Mouse (Mus musculus): ENCODE measurements around the gene Tnfsf12.
"Not testable (repeated sequence)": the region's sequence is repeated elsewhere in the genome, so short reads cannot be mapped to it uniquely, and the experiment has no call there.

Gene Tnfsf12

DNA sequence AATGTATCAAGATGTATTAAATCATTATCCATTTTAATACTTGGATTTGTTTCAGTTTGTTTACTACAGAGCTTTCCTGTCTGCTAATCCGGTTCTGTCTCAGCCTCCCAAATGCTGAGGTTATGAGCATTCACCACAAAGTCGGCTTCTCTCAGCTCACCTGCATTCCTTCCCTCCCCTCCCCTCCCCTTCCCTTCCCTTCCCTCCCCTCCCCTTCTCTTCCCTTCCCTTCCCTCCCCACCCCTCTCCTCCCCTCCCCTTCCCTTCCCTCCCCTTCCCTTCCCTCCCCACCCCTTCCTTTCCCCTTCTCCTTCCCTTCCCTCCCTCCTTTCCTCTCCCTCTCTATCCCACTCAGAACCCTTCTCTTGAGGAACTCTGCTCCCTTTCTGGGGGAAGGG, 9.0 kb upstream of the Tnfsf12 start:
- no peak for DNase-seq (ENCODE audit: low spot score in 2 of 2)

DNA sequence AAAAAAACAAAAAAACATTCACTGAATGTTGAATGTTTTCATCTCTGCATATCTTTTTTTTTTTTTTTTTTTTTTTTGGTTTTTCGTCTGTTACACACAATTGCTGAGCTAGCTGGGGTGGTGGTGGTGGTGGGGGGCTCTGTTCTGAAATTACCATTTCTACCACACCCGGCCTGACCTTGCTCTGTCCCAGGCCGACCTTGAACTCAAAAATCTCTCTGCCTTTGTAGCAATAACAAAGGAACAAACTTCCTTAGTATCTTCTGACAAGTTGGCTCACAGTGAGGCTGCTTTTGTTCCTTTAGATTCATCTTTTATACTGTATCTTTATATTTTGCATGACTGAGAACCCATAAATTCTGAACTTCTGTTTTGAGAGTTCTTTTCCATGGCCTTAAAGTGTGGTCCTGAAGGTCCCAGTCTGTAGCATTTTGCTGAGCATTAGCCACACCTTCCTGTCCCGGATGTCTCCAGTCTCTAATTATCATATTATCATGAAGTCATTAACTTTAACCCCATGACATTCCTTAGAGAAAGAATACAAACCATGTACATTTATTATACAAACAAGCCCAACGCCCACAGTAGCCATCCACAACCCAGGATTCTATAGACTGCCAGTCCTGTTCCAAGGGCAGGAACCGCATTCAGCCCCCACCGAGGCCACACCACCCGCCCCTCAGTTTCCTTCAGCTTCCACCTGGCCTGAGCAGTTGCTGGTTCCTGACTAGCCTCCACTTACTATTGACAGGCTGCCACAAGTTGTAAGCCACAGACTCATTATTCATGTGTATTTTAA, 8.4 kb upstream of the Tnfsf12 start:
- DNase-seq (ENCODE audit: low spot score in 2 of 2): no peak

- not testable (repeated sequence) for DNase-seq (ENCODE audit: low spot score in 2 of 2)
Observed at GRCm38 (mm10) chr11:69703381-69703780, 7.7 kb upstream of the Tnfsf12 start.

DNA sequence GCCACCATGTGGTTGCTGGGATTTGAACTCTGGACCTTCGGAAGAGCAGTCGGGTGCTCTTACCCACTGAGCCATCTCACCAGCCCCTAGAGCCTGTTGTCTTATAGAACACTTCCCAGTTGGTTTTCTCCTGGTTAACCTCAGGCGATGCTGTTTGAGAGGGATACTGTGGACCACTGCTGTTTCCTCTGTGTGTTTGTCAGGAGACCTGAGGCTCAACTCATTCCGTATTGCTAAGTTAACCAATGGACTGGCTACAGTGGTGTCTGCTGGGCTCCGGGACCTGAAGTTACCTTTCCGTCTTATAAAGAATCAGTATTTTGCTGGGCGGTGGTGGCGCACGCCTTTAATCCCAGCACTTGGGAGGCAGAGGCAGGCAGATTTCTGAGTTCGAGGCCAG, 7.2 kb upstream of the Tnfsf12 start:
- DNase-seq (ENCODE audit: low spot score in 2 of 2): not testable (repeated sequence)

GRCm38 (mm10) chr11:69699595-69699994, 3.9 kb upstream of the Tnfsf12 start:
- no peak for DNase-seq (ENCODE audit: low spot score in 2 of 2)

- no peak for DNase-seq (ENCODE audit: low spot score in 2 of 2)
Observed at GRCm38 (mm10) chr11:69698574-69698973, 2.9 kb upstream of the Tnfsf12 start.

DNA sequence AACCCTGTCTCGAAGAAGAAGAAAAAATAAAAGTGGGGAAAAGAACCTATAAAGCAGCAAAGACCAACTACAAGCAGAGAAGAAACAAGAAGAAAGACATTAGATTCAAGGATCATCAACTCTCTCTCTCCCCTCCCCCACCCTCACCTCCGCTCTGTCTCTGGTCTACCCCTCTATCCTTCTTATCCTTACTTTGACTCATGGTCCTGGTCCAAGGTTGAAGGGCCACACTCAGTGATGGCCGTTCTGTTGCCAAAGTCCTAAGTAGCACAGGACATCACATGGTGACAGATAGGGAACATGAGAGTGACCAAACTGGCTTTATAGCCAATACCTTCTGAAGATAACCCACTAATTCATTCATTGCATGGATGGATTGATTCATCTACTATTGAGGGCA, 1.7 kb upstream of the Tnfsf12 start:
- no peak for DNase-seq (ENCODE audit: low spot score in 2 of 2)

- no peak for DNase-seq (ENCODE audit: low spot score in 2 of 2)
Observed at GRCm38 (mm10) chr11:69695046-69695360, 646 bp downstream of the Tnfsf12 start.

GRCm38 (mm10) chr11:69693421-69693965, 2.2 kb downstream of the Tnfsf12 start:
- DNase-seq (ENCODE audit: low spot score in 2 of 2): no peak

DNA sequence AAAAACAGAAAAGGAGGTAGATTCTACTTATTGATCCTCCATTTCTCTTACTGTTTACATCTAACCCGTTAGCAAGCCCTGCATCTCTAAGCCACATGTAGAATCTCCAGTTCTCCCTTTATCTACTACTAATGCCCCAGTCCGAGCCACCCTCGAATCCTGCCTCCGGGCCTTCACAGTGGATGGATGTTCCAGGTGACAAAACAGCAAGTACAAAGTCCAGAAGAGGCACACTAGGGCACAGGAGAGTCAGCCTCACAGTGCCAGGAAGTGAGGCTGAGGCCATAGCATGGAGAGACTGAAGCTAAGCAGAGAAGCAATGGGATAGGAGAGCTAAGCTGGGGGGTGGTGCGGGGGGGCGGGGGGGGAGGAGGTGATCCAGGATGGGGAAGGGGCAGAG, 2.8 kb downstream of the Tnfsf12 start:
- no peak for DNase-seq (ENCODE audit: low spot score in 2 of 2)

GRCm38 (mm10) chr11:69692196-69692811, 3.3 kb downstream of the Tnfsf12 start:
- no peak for DNase-seq (ENCODE audit: low spot score in 2 of 2)

- DNase-seq (ENCODE audit: low spot score in 2 of 2): no peak
Observed at GRCm38 (mm10) chr11:69689891-69690290, 5.8 kb downstream of the Tnfsf12 start.

- no peak for DNase-seq (ENCODE audit: low spot score in 2 of 2)
Observed at GRCm38 (mm10) chr11:69687061-69687460, 8.6 kb downstream of the Tnfsf12 start.

GRCm38 (mm10) chr11:69686377-69686776, 9.3 kb downstream of the Tnfsf12 start:
- DNase-seq (ENCODE audit: low spot score in 2 of 2): peak in 1 of 2 experiments; percentile 70

DNA sequence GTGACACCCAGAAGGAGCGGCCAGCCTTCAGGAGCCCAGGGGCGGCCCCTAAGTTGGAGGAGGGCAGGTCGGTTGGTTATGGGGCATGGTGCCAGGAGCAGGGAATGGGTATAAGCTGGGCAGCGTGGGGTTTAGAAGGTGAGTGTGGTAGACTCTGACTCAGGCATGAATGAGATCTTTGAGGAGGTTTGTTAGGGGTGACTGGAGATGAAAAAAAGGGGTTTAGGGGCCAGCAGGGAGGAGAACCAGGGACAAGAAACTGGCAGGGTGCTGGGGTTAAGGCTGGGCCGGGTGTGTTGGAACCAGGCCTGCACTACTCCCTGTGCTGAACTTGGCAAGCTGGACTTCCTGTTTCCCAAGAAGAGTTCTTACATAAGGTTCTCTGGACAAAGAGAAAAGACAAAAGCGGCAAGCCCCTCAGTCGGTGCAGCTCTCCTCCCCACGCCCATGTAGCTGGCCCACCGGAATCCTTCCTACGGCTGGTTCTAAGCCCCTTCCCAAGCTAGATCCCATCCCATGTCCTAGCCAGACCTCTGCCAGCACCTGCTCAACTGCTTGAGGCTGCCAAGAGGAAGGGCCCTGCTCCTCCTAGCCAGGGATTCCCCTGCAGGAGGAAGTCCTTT, 10.0 kb downstream of the Tnfsf12 start, which contains the start of gene Tnfsf13:
Tnfsf13 (minus strand) TSS at position 259 of the 623 bp plus-strand sequence.
- DNase-seq (ENCODE audit: low spot score in 2 of 2): peak; percentile 58 to 72

DNA sequence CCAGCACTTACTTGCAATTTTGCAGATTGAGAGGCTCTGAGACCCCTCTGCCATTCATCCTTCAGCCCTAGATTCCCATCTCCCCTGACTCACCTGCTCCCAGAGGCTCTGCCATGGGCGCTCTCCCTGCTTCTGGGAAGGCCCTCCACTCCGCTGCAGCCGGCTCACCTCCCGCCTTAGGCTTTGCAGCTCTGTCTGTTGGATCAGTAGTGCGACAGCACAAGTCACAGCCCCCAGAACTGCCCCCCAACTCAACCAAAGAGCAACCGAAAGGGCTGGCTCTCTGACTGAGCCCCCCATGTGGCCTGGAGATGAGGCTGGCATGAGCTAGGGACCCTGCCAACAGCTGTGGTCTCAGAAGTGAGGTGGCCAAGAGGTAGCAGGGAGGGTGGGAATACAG, 10.7 kb downstream of the Tnfsf12 start:
- DNase-seq (ENCODE audit: low spot score in 2 of 2): no peak

DNA sequence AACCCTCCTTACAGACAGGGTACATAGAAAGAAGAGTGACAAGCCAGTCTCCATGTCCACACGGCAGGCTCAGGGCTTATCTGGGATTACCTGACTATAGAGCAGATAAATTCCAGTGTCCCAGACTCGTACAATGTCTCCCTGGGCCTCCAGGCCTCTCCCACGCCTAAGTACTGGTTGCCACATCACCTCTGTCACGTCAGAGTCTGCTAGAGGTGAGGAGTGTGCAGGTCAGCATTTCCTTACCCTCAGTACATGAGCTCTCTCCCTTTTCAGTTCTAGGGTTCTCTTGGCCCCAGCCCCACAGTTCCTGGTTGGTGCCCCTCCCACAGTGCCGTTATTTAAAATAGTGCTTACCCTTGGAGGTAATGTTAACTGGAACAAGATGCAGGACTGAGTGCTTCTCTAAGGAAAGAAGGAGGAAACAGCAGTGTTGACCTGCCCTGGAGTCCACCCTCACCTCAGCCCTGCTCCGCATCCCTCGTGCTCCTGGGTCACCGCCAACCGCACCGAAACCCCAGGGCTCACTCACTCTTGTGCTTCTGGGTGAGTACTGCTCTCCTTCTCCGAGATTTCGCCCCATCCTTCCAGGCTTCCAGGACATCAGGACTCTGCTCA, 11.4 kb downstream of the Tnfsf12 start:
- no peak for DNase-seq (ENCODE audit: low spot score in 2 of 2)

DNA sequence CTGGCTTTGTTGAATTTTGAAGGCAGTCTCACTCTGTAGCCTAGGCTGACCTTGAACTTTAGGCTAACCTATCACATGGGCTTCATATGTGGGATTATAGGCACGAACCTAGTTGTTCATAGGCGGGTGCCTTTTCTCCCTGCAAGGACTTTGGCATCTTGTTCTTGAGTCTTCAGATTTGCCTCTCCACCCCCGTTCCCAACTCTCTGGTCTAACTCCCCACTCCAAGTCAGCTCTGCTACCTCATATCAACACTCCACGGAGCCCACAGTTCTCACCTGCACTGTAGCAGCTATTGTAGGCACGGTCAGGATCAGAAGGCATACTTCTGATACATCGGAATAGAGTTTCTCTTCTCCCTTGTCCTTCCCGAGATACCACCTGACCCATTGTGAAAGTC, 12.1 kb downstream of the Tnfsf12 start:
- no peak for DNase-seq (ENCODE audit: low spot score in 2 of 2)

- peak; percentile 90 to 95 for DNase-seq (ENCODE audit: low spot score in 2 of 2)
Observed at GRCm38 (mm10) chr11:69682840-69683533, 12.7 kb downstream of the Tnfsf12 start.

- DNase-seq (ENCODE audit: low spot score in 2 of 2): no peak
Observed at GRCm38 (mm10) chr11:69682209-69682839, 13.3 kb downstream of the Tnfsf12 start.
